Mouse (Mus musculus) testis, adult 2 months (tissue): Measurements from ENCODE around the gene Pla2r1.

Experiments used
- CTCF ChIP-seq: fragments of 200-500 bp; IDR thresholded peaks from 2 replicates; pipeline ENCODE4 v1.5.1; 2012; ENCODE audit warnings: low read depth, mild to moderate bottlenecking, inconsistent platforms, low read length, moderate library complexity; ENCODE audit not compliant: control insufficient read depth, insufficient read depth, insufficient replicate concordance
- POLR2A ChIP-seq: fragments of 200-500 bp; IDR thresholded peaks from 2 replicates; pipeline ENCODE4 v1.6.1; 2012; ENCODE audit warnings: low read depth, mild to moderate bottlenecking, inconsistent platforms, low read length, moderate library complexity; ENCODE audit not compliant: control insufficient read depth

- no peak for TF ChIP-seq POLR2A
- TF ChIP-seq CTCF = no peak
Measured at GRCm38 (mm10) chr2:60441875-60442274, 111.2 kb downstream of the Pla2r1 start.
